Mouse (Mus musculus) natural killer cell, adult 2 months (primary cell): ENCODE results near the gene Rbm39.

Experiments used
- DNase-seq, 2 experiments: peaks; one replicate each; pipeline ENCODE4 v3.0.0; 2022; ENCODE audit warnings: low spot score in 2 of 2

The Rbm39 gene

GRCm38 (mm10) chr2:156111358-156112079 is 68.5 kb downstream of the Rbm39 start, which contains the start of the genes Cpne1 and Rbm12:
Gene Cpne1 (minus strand): TSS chr2:156111965.
Gene Rbm12 (minus strand): TSS chr2:156111978.
- DNase-seq: peak; percentile 84 to 91

GRCm38 (mm10) chr2:156110627-156111357 is 69.2 kb downstream of the Rbm39 start:
- DNase-seq: no peak
